In the genomic region with DNA sequence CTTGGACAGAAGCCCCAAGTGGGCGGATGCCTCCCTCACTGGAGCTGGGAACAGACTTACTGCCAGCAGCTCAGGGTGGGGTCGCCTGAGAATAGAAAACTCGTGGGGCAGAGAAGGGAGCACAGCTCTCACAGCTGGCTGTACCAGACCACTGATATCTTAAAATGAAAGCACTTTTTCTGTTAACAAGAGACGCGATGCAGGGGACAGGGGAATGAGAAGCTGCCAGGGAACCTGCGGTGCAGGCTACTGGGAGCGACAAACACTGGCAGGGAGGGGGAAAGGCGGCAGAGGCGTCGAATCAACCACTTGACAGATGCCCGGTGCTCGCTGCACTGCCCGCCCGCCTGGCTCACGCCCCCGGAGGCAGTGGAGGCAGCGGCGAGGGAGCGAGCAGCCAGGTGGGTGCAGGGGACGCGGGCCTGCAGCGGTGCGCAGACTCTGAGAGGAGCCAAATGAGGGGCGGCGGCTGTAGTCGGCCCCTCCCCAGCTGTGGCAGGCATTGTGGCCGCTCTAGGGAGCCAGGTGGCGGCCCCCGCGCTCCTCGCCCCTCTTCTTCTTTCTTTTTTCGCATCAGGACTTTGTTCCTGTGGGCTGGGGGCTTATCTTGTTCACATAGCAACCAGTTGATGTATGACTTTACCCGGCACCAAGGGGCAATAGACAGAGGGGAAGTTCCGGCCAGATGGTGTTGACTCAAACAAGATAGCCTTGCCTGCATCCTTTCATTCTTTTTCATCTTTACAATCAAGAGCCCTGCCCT, we compare ENCODE assay signal across 9 mouse cellular contexts. TPM values are rescaled to one million over a fixed set of nuclear protein-coding genes. Genes with fewer than 3 reads are reported as not detected.
DNase-seq lines count a peak whose midpoint lies in the region; ATAC-seq and TF ChIP-seq lines count a peak whose summit lies in the region.
"Had no signal": no experiment of that assay in that cellular context is flagged by ENCODE, and none has a peak within 500 bp of the region (broad histone marks: within the 10 kb centered on the region; RNA-seq: fewer than 3 reads in every experiment).

No protein-coding gene starts in this region.

- WGBS in embryonic facial prominence, embryonic 11.5 days, result 2% methylated on average over 32 of the region's 34 CpGs
- WGBS in heart, embryonic 14.5 days, result 2% methylated on average over 32 of the region's 34 CpGs
- WGBS in kidney, embryonic 16.5 days, result 2% methylated on average over 34 of the region's 34 CpGs
- 1% methylated on average over 29 of the region's 34 CpGs for whole genome bisulfite sequencing in liver, embryonic 14.5 days (ENCODE audit: insufficient replicate concordance)
- 2% methylated on average over 33 of the region's 34 CpGs for WGBS in neural tube, embryonic 11.5 days

- no peaks in the 10 kb centered on the region; the same call in 1 of the 2 replicates for H3K27me3 ChIP-seq in embryonic facial prominence, embryonic 11.5 days (ENCODE audit: control insufficient read depth, insufficient read depth, low read length)
- no peaks in the 10 kb centered on the region; the same call in 1 of the 2 replicates for H3K27me3 ChIP-seq in heart, embryonic 14.5 days (ENCODE audit: control insufficient read depth, insufficient read depth, low read length)
- H3K27me3 ChIP-seq in kidney, embryonic 16.5 days (ENCODE audit: insufficient read depth, low read length), result no peaks in the 10 kb centered on the region
- no peaks in the 10 kb centered on the region for H3K27me3 ChIP-seq in liver, embryonic 14.5 days (ENCODE audit: control insufficient read depth, insufficient read depth, low read length)
- H3K27me3 ChIP-seq in neural tube, embryonic 11.5 days (ENCODE audit: control insufficient read depth, insufficient read depth, low read length), result no peaks in the 10 kb centered on the region

- no peak for TF ChIP-seq EP300 in liver, embryonic 14.5 days (IDR thresholded peaks at IDR 0.05; ENCODE audit: low read depth)

- H3K4me2 ChIP-seq in embryonic facial prominence, embryonic 11.5 days (ENCODE audit: low read depth, low read length), result peak overlapping the region; percentile 81
- H3K4me2 ChIP-seq in heart, embryonic 14.5 days (ENCODE audit: low read length), result peak overlapping the region; percentile 89
- peak overlapping the region; percentile 79 for H3K4me2 ChIP-seq in kidney, embryonic 16.5 days (replicated peaks; ENCODE audit: low read depth, low read length)
- H3K4me2 ChIP-seq in liver, embryonic 14.5 days (ENCODE audit: low read depth), result peak overlapping the region; percentile 70
- peak overlapping the region; percentile 87 for H3K4me2 ChIP-seq in neural tube, embryonic 11.5 days (ENCODE audit: low read depth)

- no peaks in the 10 kb centered on the region for H3K9me3 ChIP-seq in embryonic facial prominence, embryonic 11.5 days (replicated peaks; ENCODE audit: control insufficient read depth, low read length)
- no peaks in the 10 kb centered on the region for H3K9me3 ChIP-seq in heart, embryonic 14.5 days (ENCODE audit: control insufficient read depth, low read length)
- no peaks in the 10 kb centered on the region for H3K9me3 ChIP-seq in kidney, embryonic 16.5 days (ENCODE audit: low read length)
- no peaks in the 10 kb centered on the region for H3K9me3 ChIP-seq in liver, embryonic 14.5 days (ENCODE audit: control insufficient read depth, low read length)
- no peaks in the 10 kb centered on the region for H3K9me3 ChIP-seq in neural tube, embryonic 11.5 days (ENCODE audit: control insufficient read depth, low read length)

- TF ChIP-seq CTCF in liver, embryonic 14.5 days (IDR thresholded peaks at IDR 0.05; ENCODE audit: low read depth), result no peak

- H3K4me3 ChIP-seq in embryonic facial prominence, embryonic 11.5 days (ENCODE audit: low read depth, low read length), result peak overlapping the region; percentile 36
- peak overlapping the region; percentile 38 to 45 for H3K4me3 ChIP-seq in heart, embryonic 14.5 days (ENCODE audit: control insufficient read depth in 1 of 2, insufficient read depth in 1 of 2, low read depth in 1 of 2, low read length in 2 of 2)
- H3K4me3 ChIP-seq in kidney, embryonic 16.5 days (ENCODE audit: low read length), result peak overlapping the region; percentile 49
- H3K4me3 ChIP-seq in liver, embryonic 14.5 days (ENCODE audit: insufficient read depth in 1 of 2, low read depth in 2 of 2, low read length in 2 of 2), result peak overlapping the region; percentile 32 to 43; a peak in 3 of 4 replicates
- peak overlapping the region; percentile 41 for H3K4me3 ChIP-seq in neural tube, embryonic 11.5 days (ENCODE audit: low read depth, low read length)

- ATAC-seq in embryonic facial prominence, embryonic 11.5 days (replicated peaks; ENCODE audit: insufficient number of reproducible peaks, low FRiP score, low TSS enrichment, low read depth), result peak; percentile 70; the same call in 1 of the 2 replicates
- peak; percentile 59; the same call in 1 of the 2 replicates for ATAC-seq in heart, embryonic 14.5 days (ENCODE audit: insufficient number of reproducible peaks, insufficient read depth, low FRiP score, low read depth)
- ATAC-seq in kidney, embryonic 16.5 days (ENCODE audit: low FRiP score, low TSS enrichment), result peak; percentile 88
- peak; percentile 51; the same call in 1 of the 2 replicates for ATAC-seq in liver, embryonic 14.5 days (ENCODE audit: insufficient read depth)
- peak; percentile 80 for ATAC-seq in neural tube, embryonic 11.5 days (ENCODE audit: insufficient read depth, low FRiP score, low TSS enrichment)

- no peaks in the 10 kb centered on the region for H3K36me3 ChIP-seq in embryonic facial prominence, embryonic 11.5 days (replicated peaks; ENCODE audit: control insufficient read depth, insufficient read depth, low read depth, low read length)
- H3K36me3 ChIP-seq in heart, embryonic 14.5 days (ENCODE audit: control insufficient read depth, insufficient read depth, low read length), result no peaks in the 10 kb centered on the region
- no peaks in the 10 kb centered on the region for H3K36me3 ChIP-seq in kidney, embryonic 16.5 days (ENCODE audit: insufficient read depth, low read length)
- no peaks in the 10 kb centered on the region for H3K36me3 ChIP-seq in liver, embryonic 14.5 days (replicated peaks; ENCODE audit: control insufficient read depth, insufficient read depth, low read depth)
- no peaks in the 10 kb centered on the region for H3K36me3 ChIP-seq in neural tube, embryonic 11.5 days (ENCODE audit: control insufficient read depth, insufficient read depth, low read length)

- peak; percentile 50 for DNase-seq in adrenal gland, adult 2 months
- no peak for DNase-seq in adrenal gland, postnatal 4 days (ENCODE audit: low spot score in 2 of 2)
- DNase-seq in embryonic facial prominence, embryonic 11.5 days (ENCODE audit: low spot score), result peak; percentile 22
- DNase-seq in liver, embryonic 14.5 days (ENCODE audit: low read depth in 3 of 3, low spot score in 3 of 3), result no peak
- peak; percentile 60 for DNase-seq in neural tube, embryonic 11.5 days (ENCODE audit: low spot score)
- DNase-seq in thymus, postnatal 4 days, result peak; percentile 54

- H3K27ac ChIP-seq in embryonic facial prominence, embryonic 11.5 days (replicated peaks; ENCODE audit: low read depth, low read length), result no peak overlapping the region
- no peak overlapping the region for H3K27ac ChIP-seq in heart, embryonic 14.5 days (replicated peaks in 1 of 2; ENCODE audit: control insufficient read depth in 1 of 2, insufficient read depth in 1 of 2, low read depth in 2 of 2, low read length in 2 of 2)
- no peak overlapping the region for H3K27ac ChIP-seq in kidney, embryonic 16.5 days (ENCODE audit: low read length)
- H3K27ac ChIP-seq in liver, embryonic 14.5 days, result no peak overlapping the region
- H3K27ac ChIP-seq in neural tube, embryonic 11.5 days (ENCODE audit: low read depth, low read length), result no peak overlapping the region

- H3K9ac ChIP-seq in embryonic facial prominence, embryonic 11.5 days (replicated peaks; ENCODE audit: low read length), result peak overlapping the region; percentile 41
- H3K9ac ChIP-seq in heart, embryonic 14.5 days (ENCODE audit: low read length), result peak overlapping the region; percentile 64
- peak overlapping the region; percentile 61 for H3K9ac ChIP-seq in kidney, embryonic 16.5 days (replicated peaks; ENCODE audit: low read length)
- H3K9ac ChIP-seq in liver, embryonic 14.5 days (replicated peaks), result peak overlapping the region; percentile 31
- H3K9ac ChIP-seq in neural tube, embryonic 11.5 days (ENCODE audit: low read length), result peak overlapping the region; percentile 60

- H3K4me1 ChIP-seq in embryonic facial prominence, embryonic 11.5 days (ENCODE audit: control insufficient read depth, insufficient read depth, low read length), result no peaks in the 10 kb centered on the region
- H3K4me1 ChIP-seq in heart, embryonic 14.5 days (ENCODE audit: control insufficient read depth in 2 of 2, insufficient read depth in 2 of 2, low read length in 2 of 2), result peaks cover 0 to 6% of the 10 kb centered on the region in 2 experiments; a peak in 1 of 4 replicates
- 0 out of 2 replicates have a peak, but pooled peaks cover 3% of the 10 kb centered on the region for H3K4me1 ChIP-seq in kidney, embryonic 16.5 days (ENCODE audit: insufficient read depth, low read length)
- no peaks in the 10 kb centered on the region; a peak in 1 of 4 replicates for H3K4me1 ChIP-seq in liver, embryonic 14.5 days (replicated peaks; ENCODE audit: control insufficient read depth in 2 of 2, insufficient read depth in 2 of 2, low read length in 1 of 2)
- H3K4me1 ChIP-seq in neural tube, embryonic 11.5 days (ENCODE audit: control insufficient read depth, insufficient read depth, low read length), result no peaks in the 10 kb centered on the region

RNA-seq across cellular contexts. Expression of a gene that starts 9.8 kb away (rescaled TPM):
- 10 to 100 TPM; 32.6 to 41.4 TPM for total RNA-seq in adrenal gland, adult 2 months (2021)
- polyA plus RNA-seq in adrenal gland, adult 2 months (2012; rRNA removed), result 41.1 and 54.0 TPM in 2 replicates
- 10 to 100 TPM; 22.1 to 27.5 TPM for total RNA-seq in adrenal gland, postnatal 4 days (2021)
- not detected in 2 replicates for polyA plus RNA-seq in embryonic facial prominence, embryonic 11.5 days (2014; fragmentation: Nextera tagmentation; extraction: Ambion mirVana)
- polyA plus RNA-seq in heart, embryonic 14.5 days (2014; fragmentation: Nextera tagmentation; extraction: Ambion mirVana), result 1.6 and 4.2 TPM in 2 replicates
- polyA plus RNA-seq in kidney, embryonic 16.5 days (2015; fragmentation: Nextera tagmentation; extraction: Ambion mirVana), result 7.9 and 8.8 TPM in 2 replicates
- 1.1 TPM in 2 replicates for polyA plus RNA-seq in liver, embryonic 14.5 days (2012; rRNA removed)
- 1.6 and 2.2 TPM in 2 replicates for polyA plus RNA-seq in liver, embryonic 14.5 days (2014; fragmentation: Nextera tagmentation; extraction: Ambion mirVana)
- polyA plus RNA-seq in neural tube, embryonic 11.5 days (2014; fragmentation: Nextera tagmentation; extraction: Ambion mirVana), result 0.22 TPM in 1 of 2 replicates, not detected in the other

RNA-seq across cellular contexts. Expression of a gene that starts 56.5 kb away (rescaled TPM):
- total RNA-seq in adrenal gland, adult 2 months (2021), result under 1 TPM; 0.21 to 0.98 TPM
- polyA plus RNA-seq in adrenal gland, adult 2 months (2012; rRNA removed), result not detected in 2 replicates
- total RNA-seq in adrenal gland, postnatal 4 days (2021), result 1 to 10 TPM in 1 of 2 experiments, under 1 TPM in 1; 0.81 to 4.4 TPM
- polyA plus RNA-seq in embryonic facial prominence, embryonic 11.5 days (2014; fragmentation: Nextera tagmentation; extraction: Ambion mirVana), result not detected in 2 replicates
- not detected in 2 replicates for polyA plus RNA-seq in heart, embryonic 14.5 days (2014; fragmentation: Nextera tagmentation; extraction: Ambion mirVana)
- polyA plus RNA-seq in kidney, embryonic 16.5 days (2015; fragmentation: Nextera tagmentation; extraction: Ambion mirVana), result not detected in 2 replicates
- polyA plus RNA-seq in liver, embryonic 14.5 days (2012; rRNA removed), result not detected in 2 replicates
- polyA plus RNA-seq in liver, embryonic 14.5 days (2014; fragmentation: Nextera tagmentation; extraction: Ambion mirVana), result not detected in 2 replicates
- polyA plus RNA-seq in neural tube, embryonic 11.5 days (2014; fragmentation: Nextera tagmentation; extraction: Ambion mirVana), result not detected in 2 replicates
- polyA plus RNA-seq: gonadal fat pad, adult 2 months had no signal

Comparison
In these comparisons a context has a peak if more than half of its experiments do, and no peak if none do; other contexts are left out.
1. DNase-seq: peak in adrenal gland, adult 2 months (single experiment), embryonic facial prominence, embryonic 11.5 days (single experiment), neural tube, embryonic 11.5 days (single experiment) and thymus, postnatal 4 days (single experiment); none in adrenal gland, postnatal 4 days (0 of 2) and liver, embryonic 14.5 days (0 of 3).
2. Peak in every context shown above with its lines, with median percentiles within 50 percentile points of each other: ATAC-seq, H3K4me2 ChIP-seq, H3K4me3 ChIP-seq and H3K9ac ChIP-seq.